8 mouse cellular contexts compared by ENCODE assay signal in genomic region chr3:144380921-144381320, GRCm38 (mm10).
DNase-seq lines count a peak whose midpoint lies in the region; ATAC-seq and TF ChIP-seq lines count a peak whose summit lies in the region.

No protein-coding gene starts in this region.

- peak overlapping the region; percentile 73 for H3K27ac ChIP-seq in embryonic facial prominence, embryonic 10.5 days (replicated peaks)
- no peak overlapping the region for H3K27ac ChIP-seq in heart, adult 2 months
- no peak overlapping the region for H3K27ac ChIP-seq in liver, embryonic 11.5 days (ENCODE audit: low read depth, low read length)

- H3K4me1 ChIP-seq in embryonic facial prominence, embryonic 10.5 days, result peaks cover 55% of the 10 kb centered on the region
- H3K4me1 ChIP-seq in heart, adult 2 months (ENCODE audit: control insufficient read depth, insufficient read depth, low read length), result no peaks in the 10 kb centered on the region
- no peaks in the 10 kb centered on the region for H3K4me1 ChIP-seq in liver, embryonic 11.5 days (replicated peaks; ENCODE audit: control insufficient read depth, insufficient read depth, low read length)

- peak; percentile 89 for ATAC-seq in liver, embryonic 11.5 days (replicated peaks; ENCODE audit: low FRiP score)
- peak; percentile 85 for ATAC-seq in monocyte, adult 5-6 weeks (replicated peaks; ENCODE audit: insufficient number of reproducible peaks, low FRiP score, low TSS enrichment, poor library complexity, severe bottlenecking)

- peak overlapping the region; percentile 46 for H3K4me3 ChIP-seq in embryonic facial prominence, embryonic 10.5 days
- peak overlapping the region; percentile 38 for H3K4me3 ChIP-seq in heart, adult 2 months
- H3K4me3 ChIP-seq in liver, embryonic 11.5 days (ENCODE audit: low read depth, low read length), result peak overlapping the region; percentile 43

- 0 out of 2 replicates have a peak, but pooled peaks have one; percentile 13 for TF ChIP-seq POLR2A in heart, adult 2 months (IDR thresholded peaks at IDR 0.05; ENCODE audit: insufficient read depth, low read depth, low read length)

- DNase-seq in layer of hippocampus, adult 11-12 months (ENCODE audit: low spot score), result peak; percentile 59
- no peak for DNase-seq in layer of hippocampus, adult 9-10 months (ENCODE audit: low spot score)
- peak; percentile 91 for DNase-seq in embryonic facial prominence, embryonic 10.5 days (ENCODE audit: low spot score)
- DNase-seq in heart, adult 2 months, result peak; percentile 80 to 82
- peak; percentile 58 for DNase-seq in kidney, adult 18-20 months
- peak; percentile 77 for DNase-seq in liver, embryonic 11.5 days (ENCODE audit: low spot score)
- peak; percentile 61 for DNase-seq in splenic B cell, adult 2 months (ENCODE audit: low read depth, low spot score)

- intact Hi-C loops in heart, adult 2 months (cut with DNase I), result no loop called here

- no peak for TF ChIP-seq EP300 in heart, adult 2 months (IDR thresholded peaks at IDR 0.05; ENCODE audit: insufficient read depth, low read depth, low read length)

- no peaks in the 10 kb centered on the region for H3K79me2 ChIP-seq in heart, adult 2 months (replicated peaks; ENCODE audit: control insufficient read depth, insufficient read depth, low read length)

- H3K9ac ChIP-seq in heart, adult 2 months (ENCODE audit: low read depth, low read length), result peak overlapping the region; percentile 20
- H3K9ac ChIP-seq in liver, embryonic 11.5 days (ENCODE audit: low read depth, low read length), result no peak overlapping the region

- H3K27me3 ChIP-seq in embryonic facial prominence, embryonic 10.5 days (replicated peaks; ENCODE audit: low read depth, poor library complexity, severe bottlenecking), result 0 out of 2 replicates have a peak, but pooled peaks cover 8% of the 10 kb centered on the region
- no peaks in the 10 kb centered on the region for H3K27me3 ChIP-seq in heart, adult 2 months (ENCODE audit: control insufficient read depth, insufficient read depth, low read length)
- no peaks in the 10 kb centered on the region for H3K27me3 ChIP-seq in liver, embryonic 11.5 days (replicated peaks; ENCODE audit: control insufficient read depth, insufficient read depth, low read length)
- H3K27me3 ChIP-seq in splenic B cell, adult 2 months (ENCODE audit: control insufficient read depth, insufficient read depth, low read length, poor library complexity, severe bottlenecking), result no peaks in the 10 kb centered on the region

- TF ChIP-seq CTCF in heart, adult 2 months (IDR thresholded peaks at IDR 0.05), result peak; percentile 79

- peak overlapping the region; percentile 71 for H3K4me2 ChIP-seq in liver, embryonic 11.5 days

- no peaks in the 10 kb centered on the region for H3K36me3 ChIP-seq in embryonic facial prominence, embryonic 10.5 days (replicated peaks)
- no peaks in the 10 kb centered on the region for H3K36me3 ChIP-seq in heart, adult 2 months (ENCODE audit: control insufficient read depth, insufficient read depth, low read length)
- no peaks in the 10 kb centered on the region for H3K36me3 ChIP-seq in liver, embryonic 11.5 days (ENCODE audit: control insufficient read depth, insufficient read depth, low read length)
- H3K36me3 ChIP-seq in splenic B cell, adult 2 months (ENCODE audit: control insufficient read depth, insufficient read depth, low read length, poor library complexity, severe bottlenecking), result no peaks in the 10 kb centered on the region

- WGBS in embryonic facial prominence, embryonic 10.5 days, result 2% methylated on average over 18 of the region's 18 CpGs
- WGBS in heart, adult 2 months, result 4% methylated on average over 18 of the region's 18 CpGs
- under 1% methylated on average over 18 of the region's 18 CpGs for WGBS in liver, embryonic 11.5 days

- no peaks in the 10 kb centered on the region for H3K9me3 ChIP-seq in embryonic facial prominence, embryonic 10.5 days
- no peaks in the 10 kb centered on the region for H3K9me3 ChIP-seq in liver, embryonic 11.5 days (ENCODE audit: control insufficient read depth, low read length)
